Mouse (Mus musculus) testis, adult 2 months (tissue): Measurements from ENCODE around the gene Map3k14. TPM values are rescaled to one million over a fixed set of nuclear protein-coding genes. Genes with fewer than 3 reads are reported as not detected.

ENCODE experiments used
- H3K27ac ChIP-seq: fragments of 200-500 bp; 2 replicates; pipeline ENCODE4 v1.5.1; 2012; ENCODE audit warnings: low read depth, low read length; ENCODE audit not compliant: control insufficient read depth, insufficient read depth
- H3K27me3 ChIP-seq: fragments of 200-500 bp; 2 replicates; pipeline ENCODE4 v1.6.1; 2012; ENCODE audit warnings: mild to moderate bottlenecking, low read length, moderate library complexity; ENCODE audit not compliant: control insufficient read depth, insufficient read depth
- H3K36me3 ChIP-seq: fragments of 200-500 bp; 2 replicates; pipeline ENCODE4 v1.6.1; 2012; ENCODE audit warnings: mild to moderate bottlenecking, low read length; ENCODE audit not compliant: control insufficient read depth, insufficient read depth
- H3K4me1 ChIP-seq: fragments of 200-500 bp; 2 replicates; pipeline ENCODE4 v1.6.1; 2012; ENCODE audit warnings: low read length; ENCODE audit not compliant: control insufficient read depth, insufficient read depth
- H3K4me3 ChIP-seq: fragments of 200-500 bp; 2 replicates; pipeline ENCODE4 v1.5.1; 2012; ENCODE audit warnings: low read depth, mild to moderate bottlenecking, low read length, moderate library complexity, mixed read lengths; ENCODE audit not compliant: control insufficient read depth
- CTCF ChIP-seq: fragments of 200-500 bp; IDR thresholded peaks from 2 replicates; pipeline ENCODE4 v1.5.1; 2012; ENCODE audit warnings: low read depth, mild to moderate bottlenecking, inconsistent platforms, low read length, moderate library complexity; ENCODE audit not compliant: control insufficient read depth, insufficient read depth, insufficient replicate concordance
- POLR2A ChIP-seq: fragments of 200-500 bp; IDR thresholded peaks from 2 replicates; pipeline ENCODE4 v1.6.1; 2012; ENCODE audit warnings: low read depth, mild to moderate bottlenecking, inconsistent platforms, low read length, moderate library complexity; ENCODE audit not compliant: control insufficient read depth
- polyA plus RNA-seq: library from polyadenylated mRNA; depleted of rRNA; stranded (reverse); fragments of >200 nt; gene quantifications from 2 replicates; pipeline ENCODE4 v1.2.3, GENCODE M21; 2012

The Map3k14 gene
- polyA plus RNA-seq, 1 experiment, result 2.4 TPM

GRCm38 (mm10) chr11:103192956-103193824 is 74.1 kb downstream of the Map3k14 start:
- Histone ChIP-seq H3K27me3 (no peaks in the 10 kb centered on the region), H3K4me3 (peak overlapping the region; percentile 60), H3K4me1 (peaks cover 10% of the 10 kb centered on the region), H3K27ac (no peak overlapping the region), H3K36me3 (no peaks in the 10 kb centered on the region)
- no peak for TF ChIP-seq POLR2A
- TF ChIP-seq CTCF, result no peak

DNA sequence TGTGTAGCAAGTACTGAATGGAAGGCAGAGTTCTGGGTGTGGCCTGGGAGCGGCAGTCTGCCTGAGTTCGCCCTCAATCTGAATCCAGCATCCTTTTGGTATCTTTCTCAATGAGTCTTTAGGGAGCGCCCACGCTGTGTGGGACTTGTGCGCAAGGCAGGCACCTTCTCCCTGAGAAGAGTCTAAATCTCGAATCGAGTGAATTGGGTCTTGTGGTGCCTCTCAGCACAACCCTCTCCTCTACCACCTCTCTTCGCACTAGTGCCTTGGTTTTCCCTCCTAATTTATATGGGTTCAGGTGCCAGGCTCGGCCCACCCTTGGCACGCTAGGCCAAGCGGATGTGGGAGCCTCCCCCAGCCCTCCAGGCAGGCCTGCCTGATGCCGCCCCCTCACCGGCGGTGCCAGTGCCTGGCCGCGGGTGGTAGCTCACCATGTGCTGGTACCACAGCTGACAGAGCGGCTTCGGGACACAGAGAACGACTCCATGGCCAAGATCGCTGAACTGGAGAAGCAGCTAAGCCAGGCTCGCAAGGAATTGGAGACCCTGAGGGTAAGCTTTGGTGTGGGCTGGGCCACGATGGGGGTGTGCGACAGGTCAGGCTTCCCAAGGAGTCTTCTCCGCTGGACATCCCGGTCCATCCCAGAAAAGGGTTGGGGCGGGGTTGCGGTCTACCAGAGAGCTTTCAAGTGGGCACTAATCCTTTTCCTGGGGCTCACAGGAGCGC is 74.9 kb downstream of the Map3k14 start:
- no peaks in the 10 kb centered on the region for H3K27me3 ChIP-seq
- peak overlapping the region; percentile 60 for H3K4me3 ChIP-seq
- peaks cover 8% of the 10 kb centered on the region for H3K4me1 ChIP-seq
- TF ChIP-seq CTCF, result no peak
- no peak for TF ChIP-seq POLR2A
- H3K36me3 ChIP-seq, result no peaks in the 10 kb centered on the region
- no peak overlapping the region for H3K27ac ChIP-seq

GRCm38 (mm10) chr11:103184891-103185290 is 82.4 kb downstream of the Map3k14 start:
- no peaks in the 10 kb centered on the region for H3K36me3 ChIP-seq
- TF ChIP-seq POLR2A, result no peak
- peak; percentile 17; the same call in 1 of the 2 replicates for TF ChIP-seq CTCF
- H3K27ac ChIP-seq, result no peak overlapping the region
- H3K27me3 ChIP-seq, result no peaks in the 10 kb centered on the region
- no peak overlapping the region for H3K4me3 ChIP-seq
- H3K4me1 ChIP-seq, result no peaks in the 10 kb centered on the region

DNA sequence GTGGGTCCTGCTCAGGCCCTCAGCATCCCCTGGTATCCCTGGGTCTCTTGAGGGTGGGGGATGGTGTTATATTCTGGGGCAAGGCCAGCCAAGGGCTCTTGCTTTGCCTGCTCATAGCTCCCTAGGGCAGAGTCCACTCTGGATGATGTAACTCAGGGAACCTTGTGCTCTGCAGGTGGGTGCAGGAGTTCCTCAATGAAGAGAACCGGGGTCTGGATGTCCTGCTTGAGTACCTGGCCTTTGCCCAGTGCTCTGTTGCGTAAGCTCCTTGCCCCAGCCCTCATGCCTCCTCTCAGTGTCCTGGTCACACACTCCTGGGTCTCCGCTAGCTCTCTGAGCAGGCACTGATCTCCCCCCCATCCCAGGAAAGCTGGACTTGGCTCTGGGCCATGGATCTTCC is 85.4 kb downstream of the Map3k14 start:
- H3K27me3 ChIP-seq, result no peaks in the 10 kb centered on the region
- H3K27ac ChIP-seq, result no peak overlapping the region
- H3K4me3 ChIP-seq, result no peak overlapping the region
- no peaks in the 10 kb centered on the region for H3K36me3 ChIP-seq
- H3K4me1 ChIP-seq, result no peaks in the 10 kb centered on the region
- TF ChIP-seq CTCF (no peak), POLR2A (no peak)

- H3K27ac ChIP-seq, result no peak overlapping the region
- no peaks in the 10 kb centered on the region for H3K27me3 ChIP-seq
These were observed 85.9 kb downstream of the Map3k14 start for GRCm38 (mm10) chr11:103181349-103181748.

DNA sequence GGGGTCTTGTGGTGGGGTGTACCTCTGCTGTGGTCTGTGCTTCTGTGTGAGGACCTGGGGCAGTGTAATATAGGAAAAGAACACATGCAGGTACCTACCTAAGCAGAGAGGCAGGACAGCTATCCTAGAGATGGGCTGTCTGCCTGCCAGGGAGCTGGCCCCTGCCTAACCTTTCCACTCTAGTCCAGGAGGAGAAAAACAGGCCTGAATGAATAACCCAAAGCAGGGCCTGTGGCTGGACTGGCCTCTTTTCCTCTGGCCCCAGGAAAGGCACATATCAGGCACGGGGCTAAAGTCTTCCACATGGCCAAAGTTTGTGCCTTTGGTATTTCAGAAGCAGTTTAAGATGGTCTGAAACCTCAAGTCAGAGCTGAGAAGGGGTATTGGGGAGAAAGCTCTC is 86.8 kb downstream of the Map3k14 start:
- no peaks in the 10 kb centered on the region for H3K4me1 ChIP-seq
- H3K27me3 ChIP-seq, result no peaks in the 10 kb centered on the region
- TF ChIP-seq POLR2A, result no peak
- TF ChIP-seq CTCF, result no peak
- H3K4me3 ChIP-seq, result no peak overlapping the region
- no peaks in the 10 kb centered on the region for H3K36me3 ChIP-seq
- no peak overlapping the region for H3K27ac ChIP-seq

More at GRCm38 (mm10) chr11:103181349-103181748, 85.9 kb downstream of the Map3k14 start:
- Histone ChIP-seq H3K36me3 (no peaks in the 10 kb centered on the region), H3K4me3 (no peak overlapping the region), H3K4me1 (no peaks in the 10 kb centered on the region)
- TF ChIP-seq CTCF, result no peak
- no peak for TF ChIP-seq POLR2A

- H3K4me3 ChIP-seq, result no peak overlapping the region
- H3K27me3 ChIP-seq, result no peaks in the 10 kb centered on the region
- H3K27ac ChIP-seq, result no peak overlapping the region
- H3K36me3 ChIP-seq, result no peaks in the 10 kb centered on the region
- no peaks in the 10 kb centered on the region; the same call in 1 of the 2 replicates for H3K4me1 ChIP-seq
- TF ChIP-seq CTCF, result no peak
- TF ChIP-seq POLR2A, result no peak
These were observed 88.5 kb downstream of the Map3k14 start for GRCm38 (mm10) chr11:103178748-103179147.
